Mouse (Mus musculus) mesoderm, embryonic 11.5 days (tissue): ENCODE data around the gene Sik2.

ENCODE experiments used
- DNase-seq: peaks from one replicate; pipeline ENCODE4 v3.0.0-alpha.2; 2012; ENCODE audit warnings: low read depth, low spot score

The Sik2 gene

GRCm38 (mm10) chr9:51008841-51009655 lies at the start of gene Sik2:
TSS of gene Sik2 (minus strand) at chr9:51009073.
- DNase-seq, result peak; percentile 97

- DNase-seq, result no peak
These were observed 47.8 kb upstream of the Sik2 start for GRCm38 (mm10) chr9:51056360-51057324.

- no peak for DNase-seq
These were observed 43.3 kb upstream of the Sik2 start for GRCm38 (mm10) chr9:51052180-51052579.

- no peak for DNase-seq
These were observed 33.3 kb upstream of the Sik2 start for GRCm38 (mm10) chr9:51042136-51042535.

- no peak for DNase-seq
These were observed 32.7 kb upstream of the Sik2 start for GRCm38 (mm10) chr9:51041491-51041980.

- no peak for DNase-seq
These were observed 24.1 kb upstream of the Sik2 start for GRCm38 (mm10) chr9:51032785-51033529.

GRCm38 (mm10) chr9:51032291-51032690 lies 23.4 kb upstream of the Sik2 start:
- no peak for DNase-seq

- no peak for DNase-seq
These were observed 22.7 kb upstream of the Sik2 start for GRCm38 (mm10) chr9:51031603-51032002.

GRCm38 (mm10) chr9:51030147-51030546 lies 21.3 kb upstream of the Sik2 start:
- no peak for DNase-seq

- DNase-seq, result no peak
These were observed 18.1 kb upstream of the Sik2 start for GRCm38 (mm10) chr9:51026952-51027351.

GRCm38 (mm10) chr9:51021123-51021795 lies 12.4 kb upstream of the Sik2 start:
- no peak for DNase-seq

GRCm38 (mm10) chr9:51020351-51020750 lies 11.5 kb upstream of the Sik2 start:
- DNase-seq, result no peak

- DNase-seq, result no peak
These were observed 10.8 kb upstream of the Sik2 start for GRCm38 (mm10) chr9:51019670-51020069.

- no peak for DNase-seq
These were observed 6.9 kb upstream of the Sik2 start for GRCm38 (mm10) chr9:51015732-51016131.

GRCm38 (mm10) chr9:51013644-51014043 lies 4.8 kb upstream of the Sik2 start:
- DNase-seq, result no peak

- no peak for DNase-seq
These were observed 730 bp upstream of the Sik2 start for GRCm38 (mm10) chr9:51009656-51009950.

GRCm38 (mm10) chr9:51008068-51008840 lies 619 bp downstream of the Sik2 start:
- peak; percentile 42 for DNase-seq

GRCm38 (mm10) chr9:51007726-51008067 lies 1.2 kb downstream of the Sik2 start:
- no peak for DNase-seq

- DNase-seq, result peak; percentile 66
These were observed 2.0 kb downstream of the Sik2 start for GRCm38 (mm10) chr9:51006846-51007245.

- no peak for DNase-seq
These were observed 4.8 kb downstream of the Sik2 start for GRCm38 (mm10) chr9:51004062-51004461.

- DNase-seq, result no peak
These were observed 22.2 kb downstream of the Sik2 start for GRCm38 (mm10) chr9:50986677-50987076.
